Mouse (Mus musculus): ENCODE results near the gene Ikzf1. TPM values are rescaled to one million over a fixed set of nuclear protein-coding genes. Genes with fewer than 3 reads are reported as not detected.

Ikzf1 gene
- total and polyA plus RNA-seq, 2 experiments: 1.2 to 3.3 TPM

DNA sequence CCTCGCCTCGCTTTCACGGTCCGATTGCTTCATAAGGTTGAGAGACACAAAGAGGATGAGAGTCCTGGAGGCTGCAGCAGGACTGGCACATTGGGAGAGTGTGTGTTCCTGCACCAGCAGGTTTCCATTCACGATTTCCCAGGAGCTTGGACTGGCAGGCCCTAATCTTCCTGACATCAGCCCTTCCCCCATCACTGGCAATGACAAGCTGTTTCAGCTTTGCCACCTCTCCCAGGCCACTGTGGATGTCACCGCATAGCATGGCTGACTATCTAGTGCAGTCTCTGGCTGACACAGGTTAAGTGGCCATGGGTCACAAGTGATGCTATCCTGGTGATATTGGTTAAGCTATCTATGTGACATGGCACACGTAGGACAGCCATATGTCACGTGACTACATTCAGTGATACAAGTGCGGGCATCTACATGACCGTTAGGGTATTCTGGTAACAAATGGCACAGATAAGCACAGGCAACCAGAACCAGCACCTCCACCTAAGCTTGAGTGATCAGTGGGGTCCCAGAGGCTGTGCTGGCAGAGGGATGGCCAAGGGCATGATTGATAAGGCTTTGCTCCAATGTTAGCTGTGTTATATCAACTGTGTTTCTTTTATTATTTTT is 43.2 kb downstream of the Ikzf1 start:
- Histone ChIP-seq H3K79me2 (ENCODE audit: control insufficient read depth, insufficient read depth, low read length) (no peaks in the 10 kb centered on the region), H3K27ac (replicated peaks; ENCODE audit: insufficient read depth, low read depth, low read length) (no peak overlapping the region), H3K36me3 (ENCODE audit: control insufficient read depth, insufficient read depth, low read length) (no peaks in the 10 kb centered on the region), H3K4me1 (ENCODE audit: control insufficient read depth, insufficient read depth, low read length) (no peaks in the 10 kb centered on the region), H3K27me3 (ENCODE audit: control insufficient read depth, insufficient read depth, low read length) (no peaks in the 10 kb centered on the region), H3K9ac (ENCODE audit: low read depth, low read length) (no peak overlapping the region), H3K4me3 (ENCODE audit: insufficient read depth, low read depth, low read length) (no peak overlapping the region)
- TF ChIP-seq CTCF (IDR thresholded peaks at IDR 0.05; ENCODE audit: low read depth, low read length) (no peak), POLR2A (IDR thresholded peaks at IDR 0.05; ENCODE audit: extremely low read depth, insufficient read depth, low read length) (no peak)
- no peak for DNase-seq (ENCODE audit: extremely low read depth, low read depth, low spot score)
- WGBS: 84% methylated on average over 10 of the region's 10 CpGs

DNA sequence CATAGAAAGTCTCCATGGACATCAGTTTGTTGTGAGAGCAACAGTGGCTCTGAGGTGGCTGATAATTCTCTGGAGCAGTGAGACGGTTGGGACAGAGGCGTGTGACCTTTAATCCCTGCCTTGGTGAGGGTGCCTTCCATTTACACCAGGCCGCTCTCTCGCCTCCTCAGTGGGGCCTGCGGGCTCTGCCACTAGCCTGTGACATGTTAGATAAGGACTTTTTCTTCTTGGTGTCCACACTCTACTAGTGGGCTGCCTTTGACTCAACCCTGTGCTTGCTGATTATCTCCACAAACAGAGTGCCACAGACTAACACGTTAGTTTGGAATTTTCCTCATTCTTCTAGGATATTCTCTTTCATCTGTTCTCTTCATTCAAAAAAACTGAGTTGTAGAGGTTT is 44.4 kb downstream of the Ikzf1 start:
- Histone ChIP-seq H3K27ac (replicated peaks; ENCODE audit: insufficient read depth, low read depth, low read length) (no peak overlapping the region), H3K4me1 (ENCODE audit: control insufficient read depth, insufficient read depth, low read length) (no peaks in the 10 kb centered on the region), H3K9ac (ENCODE audit: low read depth, low read length) (no peak overlapping the region), H3K27me3 (ENCODE audit: control insufficient read depth, insufficient read depth, low read length) (no peaks in the 10 kb centered on the region), H3K36me3 (ENCODE audit: control insufficient read depth, insufficient read depth, low read length) (no peaks in the 10 kb centered on the region), H3K4me3 (ENCODE audit: insufficient read depth, low read depth, low read length) (no peak overlapping the region), H3K79me2 (ENCODE audit: control insufficient read depth, insufficient read depth, low read length) (no peaks in the 10 kb centered on the region)
- WGBS: 63% methylated on average over 6 of the region's 6 CpGs
- no peak for TF ChIP-seq POLR2A (IDR thresholded peaks at IDR 0.05; ENCODE audit: extremely low read depth, insufficient read depth, low read length)
- TF ChIP-seq CTCF (IDR thresholded peaks at IDR 0.05; ENCODE audit: low read depth, low read length): no peak
- no peak for DNase-seq (ENCODE audit: extremely low read depth, low read depth, low spot score)

DNA sequence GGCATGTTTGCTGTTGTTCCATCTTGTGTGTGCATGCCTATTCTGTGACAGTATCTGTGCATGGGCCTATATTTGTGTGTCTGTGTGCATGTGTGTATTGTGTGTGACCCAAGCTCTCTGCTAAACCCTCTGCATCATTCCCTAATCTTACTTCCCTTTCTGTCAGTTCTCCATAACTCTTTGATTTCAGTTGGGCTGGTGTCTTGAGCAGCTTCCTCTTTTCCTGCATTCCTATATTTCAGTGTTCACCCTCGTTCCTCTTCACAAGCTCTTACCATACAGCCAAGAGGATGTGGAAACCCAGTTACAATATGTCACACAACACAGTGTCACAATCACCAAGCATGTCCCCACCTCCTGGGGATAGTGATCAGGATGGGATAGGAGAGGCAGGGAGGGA is 45.3 kb downstream of the Ikzf1 start:
- no peaks in the 10 kb centered on the region for H3K27me3 ChIP-seq (ENCODE audit: control insufficient read depth, insufficient read depth, low read length)
- 61% methylated on average over 1 of the region's 1 CpGs for WGBS
- no peaks in the 10 kb centered on the region for H3K36me3 ChIP-seq (ENCODE audit: control insufficient read depth, insufficient read depth, low read length)
- no peaks in the 10 kb centered on the region for H3K4me1 ChIP-seq (ENCODE audit: control insufficient read depth, insufficient read depth, low read length)
- no peak overlapping the region for H3K9ac ChIP-seq (ENCODE audit: low read depth, low read length)
- H3K27ac ChIP-seq (replicated peaks; ENCODE audit: insufficient read depth, low read depth, low read length): no peak overlapping the region
- DNase-seq (ENCODE audit: extremely low read depth, low read depth, low spot score): peak; percentile 28
- H3K79me2 ChIP-seq (ENCODE audit: control insufficient read depth, insufficient read depth, low read length): no peaks in the 10 kb centered on the region
- H3K4me3 ChIP-seq (ENCODE audit: insufficient read depth, low read depth, low read length): no peak overlapping the region
- no peak for TF ChIP-seq POLR2A (IDR thresholded peaks at IDR 0.05; ENCODE audit: extremely low read depth, insufficient read depth, low read length)
- no peak for TF ChIP-seq CTCF (IDR thresholded peaks at IDR 0.05; ENCODE audit: low read depth, low read length)

DNA sequence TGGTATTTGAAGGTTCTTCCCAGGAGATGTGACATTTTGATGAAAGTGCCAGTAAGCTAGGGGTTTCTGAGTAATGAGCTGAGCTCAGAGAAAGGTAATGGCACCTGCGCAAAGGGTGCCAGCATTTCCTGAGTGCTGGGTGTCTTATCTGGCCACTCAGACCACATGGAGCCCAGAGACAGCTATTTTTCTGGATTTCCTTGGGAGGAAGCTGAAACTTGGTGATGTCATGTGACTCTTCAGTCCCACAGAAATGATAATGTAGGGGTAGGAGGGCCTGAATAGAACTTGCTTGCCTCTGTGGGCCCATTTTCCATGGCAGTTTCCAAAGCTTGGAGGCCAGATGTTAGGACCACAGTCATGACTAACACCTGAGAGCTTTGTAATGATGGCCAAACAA is 46.9 kb downstream of the Ikzf1 start:
- Histone ChIP-seq H3K27ac (replicated peaks; ENCODE audit: insufficient read depth, low read depth, low read length) (no peak overlapping the region), H3K79me2 (ENCODE audit: control insufficient read depth, insufficient read depth, low read length) (no peaks in the 10 kb centered on the region), H3K9ac (ENCODE audit: low read depth, low read length) (no peak overlapping the region), H3K36me3 (ENCODE audit: control insufficient read depth, insufficient read depth, low read length) (no peaks in the 10 kb centered on the region), H3K4me3 (ENCODE audit: insufficient read depth, low read depth, low read length) (no peak overlapping the region), H3K27me3 (ENCODE audit: control insufficient read depth, insufficient read depth, low read length) (no peaks in the 10 kb centered on the region), H3K4me1 (ENCODE audit: control insufficient read depth, insufficient read depth, low read length) (no peaks in the 10 kb centered on the region)
- no peak for DNase-seq (ENCODE audit: extremely low read depth, low read depth, low spot score)
- no peak for TF ChIP-seq POLR2A (IDR thresholded peaks at IDR 0.05; ENCODE audit: extremely low read depth, insufficient read depth, low read length)
- no peak for TF ChIP-seq CTCF (IDR thresholded peaks at IDR 0.05; ENCODE audit: low read depth, low read length)
- 81% methylated on average over 1 of the region's 1 CpGs for WGBS

DNA sequence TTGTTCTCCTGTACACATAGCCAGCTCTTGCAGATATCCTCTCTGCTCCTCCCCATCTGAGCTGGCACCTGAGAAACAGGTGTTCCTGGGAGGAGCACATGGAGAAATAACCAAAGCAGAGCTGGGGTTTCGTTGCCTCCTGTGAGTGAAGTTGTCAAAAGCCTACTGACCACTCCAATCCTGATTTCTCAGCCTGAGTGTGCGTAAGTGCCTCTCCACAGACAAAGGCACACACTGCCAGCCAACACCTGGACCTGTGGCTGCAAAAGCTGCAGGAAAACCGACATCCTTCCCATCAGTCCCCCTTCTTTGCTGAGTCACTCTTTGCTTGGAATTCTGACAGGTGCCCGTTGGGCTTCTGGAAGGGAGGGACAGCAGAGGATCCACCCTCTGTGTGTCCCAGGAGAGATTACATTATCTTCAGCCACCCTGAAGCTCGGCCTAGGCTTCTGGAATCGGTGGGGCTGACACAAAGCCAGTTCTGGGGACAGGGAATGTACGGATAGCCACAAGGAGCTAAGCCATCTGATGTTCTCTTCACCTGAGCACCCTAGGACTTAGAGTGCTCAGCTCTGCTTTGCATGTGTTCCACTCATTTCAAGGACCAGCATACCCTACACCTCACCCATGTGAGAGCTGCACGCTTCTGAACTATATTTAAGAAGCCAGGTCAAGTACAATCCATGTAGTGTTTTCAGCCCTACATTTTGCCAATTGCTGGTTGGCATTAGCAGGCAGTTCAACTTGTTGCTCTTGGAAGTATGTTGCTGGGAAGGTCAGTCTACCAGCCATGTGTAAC is 48.4 kb downstream of the Ikzf1 start:
- DNase-seq (ENCODE audit: extremely low read depth, low read depth, low spot score): no peak
- no peak overlapping the region for H3K9ac ChIP-seq (ENCODE audit: low read depth, low read length)
- TF ChIP-seq CTCF (IDR thresholded peaks at IDR 0.05; ENCODE audit: low read depth, low read length) (no peak), POLR2A (IDR thresholded peaks at IDR 0.05; ENCODE audit: extremely low read depth, insufficient read depth, low read length) (no peak)
- H3K36me3 ChIP-seq (ENCODE audit: control insufficient read depth, insufficient read depth, low read length): no peaks in the 10 kb centered on the region
- H3K4me1 ChIP-seq (ENCODE audit: control insufficient read depth, insufficient read depth, low read length): no peaks in the 10 kb centered on the region
- no peaks in the 10 kb centered on the region for H3K27me3 ChIP-seq (ENCODE audit: control insufficient read depth, insufficient read depth, low read length)
- WGBS: 61% methylated on average over 8 of the region's 8 CpGs
- H3K79me2 ChIP-seq (ENCODE audit: control insufficient read depth, insufficient read depth, low read length): no peaks in the 10 kb centered on the region
- H3K27ac ChIP-seq (replicated peaks; ENCODE audit: insufficient read depth, low read depth, low read length): no peak overlapping the region
- H3K4me3 ChIP-seq (ENCODE audit: insufficient read depth, low read depth, low read length): no peak overlapping the region

DNA sequence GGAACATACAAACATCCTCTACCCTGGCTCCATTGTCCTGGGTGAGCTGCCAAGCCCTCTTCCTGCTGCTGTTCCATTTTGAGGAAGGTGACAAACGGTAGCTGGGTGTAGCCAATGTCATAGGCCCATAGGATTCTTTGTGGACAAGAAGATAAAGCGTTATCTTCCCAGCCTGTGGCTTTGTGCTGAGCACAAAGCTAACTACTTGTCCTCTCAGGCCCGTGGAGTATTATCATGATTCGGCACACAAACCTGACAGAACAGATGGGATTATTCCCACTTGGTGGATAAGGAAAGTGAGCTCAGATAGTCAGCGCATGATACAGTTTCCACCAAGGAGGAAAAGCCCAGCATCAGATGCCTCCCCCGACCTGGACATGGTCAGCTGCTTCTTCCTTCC is 50.4 kb downstream of the Ikzf1 start:
- no peak overlapping the region for H3K4me3 ChIP-seq (ENCODE audit: insufficient read depth, low read depth, low read length)
- DNase-seq (ENCODE audit: extremely low read depth, low read depth, low spot score): no peak
- TF ChIP-seq CTCF (IDR thresholded peaks at IDR 0.05; ENCODE audit: low read depth, low read length): no peak
- no peak for TF ChIP-seq POLR2A (IDR thresholded peaks at IDR 0.05; ENCODE audit: extremely low read depth, insufficient read depth, low read length)
- H3K4me1 ChIP-seq (ENCODE audit: control insufficient read depth, insufficient read depth, low read length): no peaks in the 10 kb centered on the region
- no peaks in the 10 kb centered on the region for H3K27me3 ChIP-seq (ENCODE audit: control insufficient read depth, insufficient read depth, low read length)
- H3K9ac ChIP-seq (ENCODE audit: low read depth, low read length): no peak overlapping the region
- H3K27ac ChIP-seq (replicated peaks; ENCODE audit: insufficient read depth, low read depth, low read length): no peak overlapping the region
- 73% methylated on average over 6 of the region's 6 CpGs for WGBS
- no peaks in the 10 kb centered on the region for H3K79me2 ChIP-seq (ENCODE audit: control insufficient read depth, insufficient read depth, low read length)
- H3K36me3 ChIP-seq (ENCODE audit: control insufficient read depth, insufficient read depth, low read length): no peaks in the 10 kb centered on the region

All from liver, adult 2 months (tissue).